Mouse (Mus musculus) MEL (cell line): ENCODE results near the gene Bsn. TPM values are rescaled to one million over a fixed set of nuclear protein-coding genes. Genes with fewer than 3 reads are reported as not detected.

Experiments
- DNase-seq: peaks from one replicate; pipeline ENCODE4 v3.0.0; 2011; ENCODE audit warnings: low read depth, low spot score
- H3K27ac ChIP-seq: 2 replicates; pipeline ENCODE4 v1.5.1; 2012; ENCODE audit warnings: low read depth, mild to moderate bottlenecking, control low read depth, low read length, moderate library complexity; ENCODE audit not compliant: control insufficient read depth
- H3K27me3 ChIP-seq, 2 experiments: fragments of 150-350 bp in 1 of 2; sonication (generic) in 1 of 2; 2 replicates each; pipeline ENCODE4 v1.6.1; 2012; ENCODE audit warnings: low read length in 2 of 2, mild to moderate bottlenecking in 2 of 2, improper control_type of control experiment in 1 of 2, moderate library complexity in 1 of 2; ENCODE audit not compliant: insufficient read depth in 2 of 2, control insufficient read depth in 1 of 2
- H3K36me3 ChIP-seq, 2 experiments: 2 replicates each; pipeline ENCODE4 v1.6.1; 2012 to 2014; ENCODE audit warnings: low read length in 2 of 2, improper control_type of control experiment in 1 of 2, inconsistent platforms in 1 of 2, mild to moderate bottlenecking in 1 of 2; ENCODE audit not compliant: insufficient read depth in 2 of 2, control insufficient read depth in 1 of 2
- H3K4me1 ChIP-seq, 2 experiments: fragments of 150-350 bp in 1 of 2; sonication (generic) in 1 of 2; 2 replicates each; pipeline ENCODE4 v1.6.1; 2012; ENCODE audit warnings: low read length in 2 of 2, improper control_type of control experiment in 1 of 2, mild to moderate bottlenecking in 1 of 2; ENCODE audit not compliant: insufficient read depth in 2 of 2, control insufficient read depth in 1 of 2
- H3K4me3 ChIP-seq, 2 experiments: fragments of 150-350 bp in 1 of 2; sonication (generic) in 1 of 2; 2 replicates each; pipeline ENCODE4 v1.5.1; 2012; ENCODE audit warnings: low read depth in 2 of 2, low read length in 2 of 2, mild to moderate bottlenecking in 2 of 2, moderate library complexity in 2 of 2, control low read depth in 1 of 2, improper control_type of control experiment in 1 of 2; ENCODE audit not compliant: control insufficient read depth in 1 of 2, insufficient read depth in 1 of 2
- H3K79me2 ChIP-seq: 2 replicates; pipeline ENCODE4 v1.6.1; 2012; ENCODE audit warnings: mild to moderate bottlenecking, low read length, moderate library complexity; ENCODE audit not compliant: control insufficient read depth, poor library complexity, insufficient read depth
- H3K9ac ChIP-seq: 2 replicates; pipeline ENCODE4 v1.6.1; 2012; ENCODE audit warnings: low read depth, mild to moderate bottlenecking, control low read depth, low read length, moderate library complexity; ENCODE audit not compliant: control insufficient read depth, poor library complexity, severe bottlenecking
- H3K9me3 ChIP-seq: fragments of 150-350 bp; sonication (generic); replicated peaks from 2 replicates; pipeline ENCODE4 v1.6.1; 2012; ENCODE audit warnings: mild to moderate bottlenecking, low read length, improper control_type of control experiment, moderate library complexity; ENCODE audit not compliant: insufficient read depth
- CTCF ChIP-seq, 3 experiments: IDR thresholded peaks in 2 of 3; conservative IDR thresholded peaks in 1 of 3; 2 replicates each; pipeline ENCODE4 v1.5.1; 2011 to 2012; ENCODE audit warnings: low read length in 3 of 3, low read depth in 2 of 3, mild to moderate bottlenecking in 2 of 3, improper control_type of control experiment in 1 of 3, inconsistent platforms in 1 of 3, mixed read lengths in 1 of 3, moderate library complexity in 1 of 3; ENCODE audit not compliant: control insufficient read depth in 1 of 3, insufficient read depth in 1 of 3, poor library complexity in 1 of 3, severe bottlenecking in 1 of 3
- ELF1 ChIP-seq: IDR thresholded peaks from 2 replicates; pipeline ENCODE4 v1.6.1; 2014; ENCODE audit warnings: low read depth, mild to moderate bottlenecking, inconsistent platforms, low read length, improper control_type of control experiment, moderate library complexity
- ETS1 ChIP-seq: IDR thresholded peaks from 2 replicates; pipeline ENCODE4 v1.6.1; 2012; ENCODE audit warnings: low read depth, mild to moderate bottlenecking, inconsistent platforms, low read length, improper control_type of control experiment, moderate library complexity
- GATA1 ChIP-seq: IDR thresholded peaks from 2 replicates; pipeline ENCODE4 v1.6.1; 2011; ENCODE audit warnings: low read depth, low read length, improper control_type of control experiment
- HCFC1 ChIP-seq: IDR thresholded peaks from 2 replicates; pipeline ENCODE4 v1.6.1; 2012; ENCODE audit warnings: low read depth, mild to moderate bottlenecking, inconsistent platforms, low read length, improper control_type of control experiment, moderate library complexity
- JUND ChIP-seq: IDR thresholded peaks from 2 replicates; pipeline ENCODE4 v1.6.1; 2011; ENCODE audit warnings: low read depth, mild to moderate bottlenecking, improper control_type of control experiment, low read length
- MAZ ChIP-seq: IDR thresholded peaks from 2 replicates; pipeline ENCODE4 v1.6.1; 2012; ENCODE audit warnings: low read depth, mild to moderate bottlenecking, inconsistent platforms, low read length, improper control_type of control experiment
- MEF2A ChIP-seq: IDR thresholded peaks from 2 replicates; pipeline ENCODE4 v1.6.1; 2014; ENCODE audit warnings: low read depth, mild to moderate bottlenecking, inconsistent platforms, low read length, improper control_type of control experiment; ENCODE audit not compliant: poor library complexity, insufficient replicate concordance, severe bottlenecking; ENCODE audit errors: extremely low read depth
- MXI1 ChIP-seq: IDR thresholded peaks from 2 replicates; pipeline ENCODE4 v1.6.1; 2011; ENCODE audit warnings: mild to moderate bottlenecking, low read depth, low read length, improper control_type of control experiment
- MYB ChIP-seq: IDR thresholded peaks from 2 replicates; pipeline ENCODE4 v1.6.1; 2011; ENCODE audit warnings: mild to moderate bottlenecking, low read depth, low read length, improper control_type of control experiment
- NELFE ChIP-seq: IDR thresholded peaks from 2 replicates; pipeline ENCODE4 v1.6.1; 2011; ENCODE audit warnings: low read depth, low read length, improper control_type of control experiment
- NRF1 ChIP-seq: IDR thresholded peaks from 2 replicates; pipeline ENCODE4 v1.6.1; 2014; ENCODE audit warnings: low read depth, mild to moderate bottlenecking, inconsistent platforms, low read length, improper control_type of control experiment, moderate library complexity; ENCODE audit not compliant: poor library complexity, insufficient read depth, severe bottlenecking
- POLR2A ChIP-seq, 2 experiments: IDR thresholded peaks; 2 replicates each; pipeline ENCODE4 v1.6.1; 2011 to 2012; ENCODE audit warnings: low read length in 2 of 2, mild to moderate bottlenecking in 2 of 2, control low read depth in 1 of 2, improper control_type of control experiment in 1 of 2, low read depth in 1 of 2, moderate library complexity in 1 of 2; ENCODE audit not compliant: control insufficient read depth in 1 of 2, insufficient read depth in 1 of 2, poor library complexity in 1 of 2
- POLR2AphosphoS2 ChIP-seq: IDR thresholded peaks from 2 replicates; pipeline ENCODE4 v1.6.1; 2011; ENCODE audit warnings: low read length, improper control_type of control experiment
- RAD21 ChIP-seq: IDR thresholded peaks from 2 replicates; pipeline ENCODE4 v1.6.1; 2011; ENCODE audit warnings: mild to moderate bottlenecking, low read depth, low read length, improper control_type of control experiment
- RCOR1 ChIP-seq: IDR thresholded peaks from 2 replicates; pipeline ENCODE4 v1.6.1; 2012; ENCODE audit warnings: low read depth, mild to moderate bottlenecking, inconsistent platforms, low read length, improper control_type of control experiment
- SIN3A ChIP-seq: IDR thresholded peaks from 2 replicates; pipeline ENCODE4 v1.6.1; 2012; ENCODE audit warnings: low read length, improper control_type of control experiment, inconsistent platforms
- SMC3 ChIP-seq: IDR thresholded peaks from 2 replicates; pipeline ENCODE4 v1.6.1; 2011; ENCODE audit warnings: low read depth, low read length, improper control_type of control experiment
- TAL1 ChIP-seq: IDR thresholded peaks from 2 replicates; pipeline ENCODE4 v1.6.1; 2012; ENCODE audit warnings: mild to moderate bottlenecking, inconsistent platforms, low read length, moderate library complexity, mixed read lengths
- TBP ChIP-seq: IDR thresholded peaks from 2 replicates; pipeline ENCODE4 v1.8.0; 2011; ENCODE audit warnings: low read depth, low read length, improper control_type of control experiment
- TCF12 ChIP-seq: IDR thresholded peaks from 2 replicates; pipeline ENCODE4 v1.6.1; 2014; ENCODE audit warnings: low read depth, mild to moderate bottlenecking, inconsistent platforms, low read length, improper control_type of control experiment, moderate library complexity
- UBTF ChIP-seq: IDR thresholded peaks from 2 replicates; pipeline ENCODE4 v1.6.1; 2012; ENCODE audit warnings: low read depth, mild to moderate bottlenecking, inconsistent platforms, low read length, improper control_type of control experiment, moderate library complexity, borderline replicate concordance; ENCODE audit not compliant: insufficient read depth
- ZMIZ1 ChIP-seq: IDR thresholded peaks from 2 replicates; pipeline ENCODE4 v1.6.1; 2012; ENCODE audit warnings: low read depth, mild to moderate bottlenecking, inconsistent platforms, low read length, improper control_type of control experiment, moderate library complexity
- polyA plus RNA-seq, 2 experiments: library from polyadenylated mRNA; stranded (reverse) in 1 of 2; unstranded in 1 of 2; fragments of >175 nt in 1 of 2; fragments of >200 nt in 1 of 2; gene quantifications; 2 replicates each; pipeline versions ENCODE4 v1.2.1 to v1.2.4; 2012; ENCODE audit warnings: low replicate concordance in 2 of 2, low read depth in 1 of 2; ENCODE audit not compliant: insufficient read length in 2 of 2, insufficient read depth in 1 of 2, missing spikeins in 1 of 2
- total RNA-seq: library from RNA; depleted of rRNA; stranded (reverse); fragments of 300-350 nt; gene quantifications from 2 replicates; pipeline ENCODE4 v1.2.3, GENCODE M21; 2012

The Bsn gene
- total and polyA plus RNA-seq, 3 experiments: 3.5 to 5.6 TPM; not detected in 1

DNA sequence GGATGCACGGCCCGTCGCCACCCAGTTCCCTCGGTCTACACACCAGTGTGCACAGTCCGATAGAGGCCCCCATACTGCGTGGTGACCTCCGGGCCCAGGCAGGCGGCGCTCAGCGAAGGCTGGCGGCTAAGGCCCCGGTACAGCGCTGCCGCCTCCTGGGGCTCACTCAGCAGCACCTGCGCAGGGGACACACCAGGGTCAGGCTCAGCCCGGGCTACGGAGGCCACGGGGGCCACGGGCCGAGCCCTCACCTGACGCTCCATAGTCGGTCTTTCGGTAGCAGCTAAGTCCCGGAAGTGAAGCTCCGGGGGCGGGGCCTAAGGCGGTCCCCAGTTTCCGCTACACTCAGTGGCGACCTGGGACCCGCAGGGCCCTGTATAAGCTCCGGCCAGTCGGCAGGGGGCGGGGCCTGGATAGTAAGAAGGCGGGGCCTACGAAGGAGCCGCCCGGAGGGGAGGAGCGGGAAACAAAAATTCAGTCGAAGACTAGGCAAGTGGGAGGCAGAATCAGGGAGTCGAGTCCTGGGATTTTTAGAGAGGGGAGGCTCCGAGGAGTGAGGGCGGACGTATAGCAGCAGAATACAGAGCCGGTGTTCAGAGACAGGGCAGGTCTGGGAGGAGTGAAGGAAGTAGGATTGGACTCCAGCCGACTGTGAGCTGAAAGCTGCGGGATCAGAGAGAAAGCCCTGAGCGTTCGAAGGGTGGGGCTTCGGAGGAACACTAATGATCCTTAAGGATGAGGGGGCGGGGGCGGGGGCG lies 95.8 kb downstream of the Bsn start, which contains the start of gene Apeh:
TSS of gene Apeh (minus strand) at position 423 of the 758 bp plus-strand sequence.
- H3K4me3 ChIP-seq: peak within 1 kb of the TSS; percentile 77 to 82
- H3K9ac ChIP-seq: peak within 1 kb of the TSS; percentile 93
- H3K9me3 ChIP-seq: no peaks in the 10 kb centered on the region
- TF ChIP-seq MXI1: peak; percentile 69
- TF ChIP-seq TBP: 0 out of 2 replicates have a peak, but pooled peaks have one; percentile 18
- TF ChIP-seq GATA1: no peak
- TF ChIP-seq NELFE: peak; percentile 87
- no peak for TF ChIP-seq ETS1
- no peak for TF ChIP-seq UBTF
- no peak for TF ChIP-seq TAL1
- TF ChIP-seq RCOR1: no peak
- TF ChIP-seq MAZ: 0 out of 2 replicates have a peak, but pooled peaks have one; percentile 51
- peak; percentile 78 for TF ChIP-seq SIN3A
- TF ChIP-seq RAD21: no peak
- peak; percentile 69 for TF ChIP-seq ZMIZ1
- 0 out of 2 replicates have a peak, but pooled peaks have one; percentile 24 for TF ChIP-seq TCF12
- no peak for TF ChIP-seq NRF1
- TF ChIP-seq POLR2A (IDR thresholded peaks at IDR 0.05; ENCODE audit: control insufficient read depth in 1 of 2, insufficient read depth in 1 of 2, low read depth in 1 of 2, low read length in 2 of 2, poor library complexity in 1 of 2): peak; percentile 43 to 86; a peak in 3 of 4 replicates
- TF ChIP-seq MYB: no peak
- TF ChIP-seq POLR2AphosphoS2: peak; percentile 84
- TF ChIP-seq SMC3: no peak
- TF ChIP-seq CTCF (IDR thresholded peaks at IDR 0.05 in 2 of 3, conservative IDR thresholded peaks at IDR 0.05 in 1 of 3; ENCODE audit: control insufficient read depth in 1 of 3, insufficient read depth in 1 of 3, low read depth in 2 of 3, low read length in 3 of 3, poor library complexity in 1 of 3, severe bottlenecking in 1 of 3): no peak
- peak; percentile 93 for TF ChIP-seq ELF1
- no peak for TF ChIP-seq MEF2A
- no peak for TF ChIP-seq JUND
- TF ChIP-seq HCFC1: peak; percentile 77; the same call in 1 of the 2 replicates
- H3K4me1 ChIP-seq: peaks cover 3 to 10% of the 10 kb centered on the region in 2 experiments; a peak in 3 of 4 replicates
- peak; percentile 97 for DNase-seq
- H3K27ac ChIP-seq: peak within 1 kb of the TSS; percentile 86
- no peaks in the 10 kb centered on the region for H3K27me3 ChIP-seq
- peaks cover 10% of the 10 kb centered on the region for H3K79me2 ChIP-seq
- H3K36me3 ChIP-seq: no peaks in the 10 kb centered on the region; a peak in 1 of 4 replicates
